Mouse (Mus musculus) brain, adult 2 months (tissue): Measurements from ENCODE around the gene Dpm1.

Experiments used
- DNase-seq: peaks from one replicate; pipeline ENCODE4 v3.0.0; 2011; ENCODE audit warnings: low read depth, low spot score

The Dpm1 gene

DNA sequence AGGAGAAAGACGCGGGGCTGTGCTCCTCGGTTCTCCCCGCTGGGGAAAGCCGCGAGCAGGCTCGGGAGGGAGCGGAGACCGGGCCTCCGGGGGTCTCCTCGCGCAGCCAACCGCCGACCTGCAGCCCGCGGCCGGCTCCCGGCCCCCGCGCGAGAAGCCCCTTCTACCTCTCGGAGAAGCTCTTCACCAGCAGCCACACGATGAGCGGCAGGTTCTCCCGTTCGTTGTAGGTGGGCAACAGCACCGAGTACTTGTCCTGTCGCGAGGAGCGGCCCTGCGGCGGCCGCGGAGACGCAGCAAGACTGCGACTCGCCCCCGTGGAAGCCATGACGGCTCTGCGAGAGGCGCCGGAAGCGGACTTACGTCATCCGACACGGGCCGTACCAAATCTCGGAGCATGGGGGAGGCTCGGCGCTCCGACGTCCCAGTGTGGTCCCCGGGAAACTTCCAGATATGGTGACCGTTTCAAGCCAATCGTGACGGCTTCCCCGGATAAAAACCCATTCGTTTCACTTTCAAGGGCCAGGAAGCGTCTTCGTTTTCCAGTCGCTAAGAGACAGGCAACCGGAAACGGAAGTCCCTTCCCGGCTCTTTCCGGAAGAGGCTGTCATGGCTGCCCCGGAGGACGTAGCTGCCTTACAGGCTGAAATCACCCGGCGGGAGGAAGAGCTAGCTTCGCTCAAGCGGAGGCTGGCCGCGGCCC lies at the start of gene Dpm1, which contains the start of the genes Gm20716 and Mocs3:
TSS of gene Dpm1 (minus strand) at position 566 of the 703 bp plus-strand sequence.
TSS of gene Gm20716 (minus strand) at position 339 of the 703 bp plus-strand sequence.
TSS of gene Mocs3 (plus strand) at position 597 of the 703 bp plus-strand sequence.
- DNase-seq, result peak; percentile 96

DNA sequence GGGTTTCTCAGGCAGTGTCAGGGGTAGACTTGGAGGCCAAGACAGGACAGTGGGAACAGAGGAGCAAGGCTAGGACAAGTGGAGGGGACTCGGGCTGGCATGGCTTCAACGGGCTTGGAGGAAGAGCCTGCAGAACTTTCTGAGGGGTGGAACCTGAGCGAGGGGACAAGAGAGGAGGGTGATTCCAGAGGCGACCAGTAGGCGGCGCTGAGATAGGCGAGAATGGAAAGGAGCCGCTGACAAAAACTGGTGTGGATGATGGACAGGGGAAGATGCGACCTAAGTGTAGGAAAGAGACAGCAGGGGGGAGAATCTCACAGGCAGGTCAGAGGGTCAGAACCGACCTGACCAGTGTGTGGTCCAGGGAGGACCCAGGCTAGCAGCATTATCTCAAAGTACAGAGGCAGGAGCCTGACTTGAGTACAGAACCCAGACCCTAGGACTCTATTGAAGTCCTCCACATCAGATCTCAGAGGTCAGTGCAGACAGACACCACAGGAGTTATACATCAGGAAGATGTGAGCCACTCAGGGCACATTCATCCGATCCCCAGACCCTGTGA lies 44.1 kb upstream of the Dpm1 start:
- peak; percentile 62 for DNase-seq

DNA sequence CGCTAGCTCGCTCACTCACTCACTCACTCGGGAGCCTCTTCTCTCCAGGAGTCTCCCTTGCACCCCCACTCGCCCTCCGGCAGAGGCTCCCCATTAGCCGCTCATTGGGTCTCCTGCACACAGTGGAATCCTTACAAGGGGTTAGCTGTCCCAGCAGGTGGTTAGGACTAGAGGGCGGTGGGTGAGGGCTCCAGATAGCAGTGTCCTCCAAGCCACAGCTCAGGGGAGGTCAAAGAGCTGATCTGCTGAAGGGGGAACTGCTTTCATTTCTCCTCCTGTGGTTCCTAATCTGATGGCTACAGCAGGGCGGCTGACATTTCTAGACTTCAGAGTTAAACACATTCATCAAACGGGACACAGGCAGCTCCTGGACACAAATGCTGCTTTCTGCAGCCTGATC lies 43.0 kb upstream of the Dpm1 start:
- no peak for DNase-seq

DNA sequence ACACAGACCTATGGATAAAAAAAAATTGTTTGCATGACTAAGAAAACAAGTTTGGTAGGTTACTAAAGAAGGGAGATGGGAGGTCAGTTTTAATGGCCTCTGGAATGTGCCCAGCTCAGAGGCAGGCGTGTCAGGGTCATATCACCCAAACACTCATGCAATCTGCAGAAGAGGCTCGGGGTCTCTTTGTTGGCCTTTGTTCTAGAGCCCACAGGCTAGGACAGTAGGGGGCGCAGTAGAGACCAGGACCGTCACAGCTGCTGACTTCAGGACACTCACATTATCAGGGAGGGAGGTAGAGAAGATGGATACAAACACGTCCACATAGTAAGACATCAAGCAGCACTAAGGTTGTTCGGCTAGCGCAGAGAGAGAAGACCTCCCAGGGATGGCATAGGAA lies 37.6 kb upstream of the Dpm1 start:
- no peak for DNase-seq

DNA sequence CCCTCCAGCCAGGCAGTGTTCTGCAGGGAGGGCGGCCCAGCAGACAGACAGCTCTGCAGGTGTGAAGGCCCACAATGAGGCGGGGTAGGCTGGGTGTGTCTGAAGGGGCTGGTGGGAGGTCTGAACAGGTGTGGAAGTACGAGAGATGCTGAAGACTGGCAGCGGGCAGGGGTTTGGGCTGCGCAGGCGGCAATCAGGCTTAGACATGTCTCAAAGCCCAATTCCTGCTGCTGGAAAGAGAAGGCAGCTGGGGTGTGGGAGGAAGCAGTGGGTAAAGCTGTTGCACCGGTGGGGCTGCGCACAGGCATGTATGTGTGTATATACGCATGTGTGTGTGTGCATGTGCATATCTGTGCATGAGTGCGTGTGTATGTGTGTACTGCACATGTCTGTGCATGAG lies 30.5 kb upstream of the Dpm1 start:
- peak; percentile 82 for DNase-seq

DNA sequence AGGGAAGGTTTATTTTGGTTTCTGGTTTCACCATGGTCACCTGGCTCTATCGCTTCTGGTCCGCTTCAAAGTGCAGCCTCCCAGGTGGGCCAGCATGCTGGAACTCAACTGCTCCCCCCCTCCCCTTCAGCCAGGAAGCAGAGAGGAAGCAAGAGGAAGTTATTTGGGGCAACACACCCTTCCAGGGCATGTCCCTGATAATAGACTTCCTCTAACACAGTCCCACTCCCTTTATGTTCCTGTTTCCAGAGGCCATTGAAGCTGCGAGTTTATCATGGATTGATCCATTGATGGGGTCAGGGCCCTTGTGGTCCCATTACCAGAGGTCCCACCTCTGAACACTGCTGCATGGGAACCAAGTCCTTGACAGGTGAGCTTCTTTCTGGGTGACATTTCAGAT lies 29.7 kb upstream of the Dpm1 start:
- DNase-seq, result no peak

DNA sequence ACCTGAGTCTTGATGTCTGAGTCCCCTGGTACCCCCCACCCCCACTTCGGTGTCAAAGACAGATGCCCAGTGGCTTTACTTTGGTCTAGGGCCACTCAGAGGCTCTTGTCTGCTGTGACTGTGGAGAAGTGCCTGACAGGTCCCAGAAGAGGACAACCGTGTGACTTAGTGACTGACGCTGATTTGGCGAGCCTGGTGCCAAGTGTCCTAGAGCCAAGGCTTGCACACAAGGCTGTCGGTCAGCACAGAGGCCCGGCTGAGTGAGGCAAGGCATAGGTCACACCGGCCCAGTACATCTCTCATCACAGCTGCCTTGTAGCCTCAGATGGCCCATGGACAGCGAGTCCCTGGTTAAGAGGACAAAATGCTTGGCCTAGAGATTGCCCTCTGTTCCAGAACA lies 28.7 kb upstream of the Dpm1 start:
- no peak for DNase-seq

DNA sequence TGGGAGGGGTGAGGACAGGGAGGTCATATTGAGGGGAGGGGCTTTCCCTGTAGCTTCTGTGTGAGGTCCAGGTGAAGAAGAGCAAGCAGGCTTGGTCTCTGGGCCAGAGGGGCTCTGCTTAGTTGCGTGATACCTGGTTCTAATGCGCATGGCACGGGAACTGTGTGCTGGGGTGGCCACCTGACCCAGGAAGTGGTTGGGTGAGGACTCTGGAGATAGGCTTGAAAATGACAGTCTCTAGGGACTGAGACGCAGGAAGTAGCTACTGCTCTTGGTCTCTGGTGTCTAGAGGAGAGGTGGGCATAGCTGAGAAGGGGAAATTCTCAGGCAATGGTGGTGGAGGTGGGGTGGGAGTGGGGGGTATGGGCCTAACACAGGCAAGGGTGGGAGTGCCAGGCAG lies 26.8 kb upstream of the Dpm1 start:
- DNase-seq, result no peak

DNA sequence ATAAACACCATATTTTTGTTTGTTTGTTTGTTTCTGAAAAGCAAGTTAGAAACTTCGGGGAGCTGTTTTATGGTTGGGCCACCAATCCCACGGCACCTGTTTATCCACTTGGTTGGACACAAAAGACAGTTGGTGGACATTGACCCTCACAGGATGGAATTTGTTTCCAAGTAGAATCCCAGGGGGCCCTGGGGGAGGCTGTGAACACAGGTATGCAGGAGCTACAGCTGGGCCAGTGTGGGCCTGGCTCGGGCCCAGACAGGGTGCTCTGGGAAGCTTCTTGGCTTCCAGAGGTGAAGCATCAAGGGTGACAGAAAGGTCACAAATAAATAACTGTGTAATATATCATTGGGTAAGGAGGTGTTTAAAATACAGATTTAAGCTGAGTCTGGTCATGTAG lies 26.1 kb upstream of the Dpm1 start:
- DNase-seq, result no peak

DNA sequence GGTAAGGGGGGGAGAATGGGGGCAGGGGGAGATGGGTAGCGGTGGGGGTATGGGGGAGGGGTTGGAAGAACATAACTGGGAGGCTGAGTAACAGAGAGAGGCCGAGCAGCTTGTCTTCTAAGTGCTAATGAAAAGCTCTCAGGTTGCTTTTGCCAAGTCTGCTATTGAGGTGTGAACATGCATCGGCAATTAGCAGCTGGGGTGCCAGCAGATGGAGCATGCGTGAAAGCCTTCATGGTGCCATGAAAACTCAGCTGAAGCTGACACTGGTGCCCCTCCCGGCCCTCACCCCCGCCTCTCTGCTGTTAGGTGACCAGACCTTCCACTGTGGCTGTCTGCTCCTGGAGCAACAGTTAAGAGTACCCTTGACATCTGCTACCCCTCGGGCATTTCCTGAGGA lies 23.4 kb upstream of the Dpm1 start:
- DNase-seq, result peak; percentile 73

DNA sequence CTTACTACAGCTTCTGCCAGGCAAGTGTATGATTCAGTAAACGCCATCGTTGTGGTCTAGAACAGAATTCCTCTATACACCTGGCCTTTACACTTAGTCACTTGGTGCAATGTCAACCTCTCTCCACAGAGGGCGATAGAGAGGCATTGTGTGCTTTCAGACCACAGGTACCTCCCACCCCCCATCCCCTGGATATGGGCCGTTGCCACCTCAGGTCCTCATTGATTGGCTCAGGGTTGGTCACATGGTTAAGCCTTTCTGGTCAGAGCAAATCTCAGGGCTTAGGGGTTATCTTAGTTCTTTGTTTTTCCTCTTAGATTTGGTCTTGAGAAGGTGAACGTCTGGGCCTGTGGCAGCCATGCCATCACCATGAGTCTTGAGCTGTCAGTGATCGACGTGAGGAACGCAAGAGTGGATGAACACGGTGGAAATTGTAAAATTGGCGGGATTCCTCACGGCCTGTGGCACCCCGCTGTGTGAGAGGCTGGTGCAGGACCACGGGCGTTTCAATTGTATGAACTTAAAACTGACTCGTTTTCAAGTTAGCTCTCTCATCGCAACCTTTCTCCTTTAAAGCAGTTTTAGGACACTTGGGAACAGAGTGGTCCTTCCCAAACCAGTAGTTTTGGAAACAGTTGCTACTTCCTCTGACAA lies 22.4 kb upstream of the Dpm1 start:
- peak; percentile 53 for DNase-seq

DNA sequence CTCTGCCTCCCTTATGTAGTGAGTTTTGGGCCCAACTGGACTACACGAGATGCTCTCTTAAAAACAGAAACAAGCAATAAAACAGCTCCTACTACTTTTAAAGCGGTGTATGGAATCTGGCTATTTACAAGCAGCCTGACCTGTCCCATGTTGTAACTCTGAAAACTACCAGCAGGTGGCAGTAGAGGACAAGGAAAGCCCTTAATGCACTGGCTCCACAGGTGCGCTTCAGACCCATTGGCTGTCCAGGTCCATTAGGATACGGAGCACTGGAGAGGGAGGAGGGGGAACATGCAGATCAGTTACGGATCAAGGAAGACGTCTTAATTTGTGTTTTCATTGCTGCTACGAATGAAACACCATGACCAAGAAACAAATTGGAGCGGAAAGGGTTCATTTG lies 19.9 kb upstream of the Dpm1 start:
- peak; percentile 91 for DNase-seq

DNA sequence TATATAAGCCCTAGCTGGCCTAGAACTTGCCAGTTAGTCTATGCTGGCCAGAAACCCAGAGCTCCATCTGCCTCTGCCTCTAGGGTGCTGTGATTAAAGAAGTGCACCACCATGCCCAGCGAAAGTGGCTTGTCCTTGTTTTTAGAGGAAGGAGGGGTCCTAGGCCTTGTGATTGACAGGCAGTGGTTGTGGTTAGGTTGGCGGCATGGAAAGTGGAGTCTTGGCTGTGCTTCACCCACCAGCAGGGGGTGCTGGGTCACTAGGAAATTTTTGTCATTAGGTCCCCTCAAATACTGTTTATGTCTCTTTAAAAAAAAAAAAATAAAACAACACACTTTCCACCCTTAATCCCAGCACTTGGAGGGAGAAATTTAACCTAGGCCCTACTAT lies 18.5 kb upstream of the Dpm1 start:
- DNase-seq, result peak; percentile 16

DNA sequence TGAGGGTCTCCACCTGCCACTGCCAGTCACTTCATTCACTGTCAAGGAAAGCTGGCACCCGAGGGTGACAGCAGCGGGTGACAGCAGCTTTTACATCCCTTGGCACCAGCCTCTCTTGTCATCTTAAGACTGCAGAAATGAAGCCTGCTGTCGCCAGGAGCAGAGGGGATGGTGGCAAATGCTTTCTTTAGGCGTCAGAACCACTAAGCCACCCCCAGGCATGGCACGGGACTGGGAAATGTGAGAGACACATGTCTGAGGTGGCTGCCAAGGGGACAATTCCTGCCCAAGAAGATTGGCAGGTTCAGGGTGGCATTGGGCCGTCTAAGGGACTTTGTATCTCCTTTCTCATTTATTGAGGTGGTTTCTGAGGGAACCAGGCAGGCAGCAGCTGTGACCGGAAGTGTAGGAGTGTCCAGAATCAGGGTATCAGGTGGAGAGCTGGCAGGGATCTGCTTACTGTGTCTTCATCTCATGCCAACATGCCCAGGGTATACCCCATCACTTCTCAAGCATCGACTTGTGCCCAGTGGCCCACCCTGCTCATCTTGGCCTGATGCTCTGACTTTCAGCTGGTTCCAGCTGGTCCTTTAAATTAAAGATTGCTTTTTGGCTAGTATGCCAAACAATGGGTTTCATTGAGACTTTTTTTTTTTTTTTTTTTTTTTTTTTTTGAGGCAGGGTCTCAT lies 17.9 kb upstream of the Dpm1 start:
- no peak for DNase-seq

DNA sequence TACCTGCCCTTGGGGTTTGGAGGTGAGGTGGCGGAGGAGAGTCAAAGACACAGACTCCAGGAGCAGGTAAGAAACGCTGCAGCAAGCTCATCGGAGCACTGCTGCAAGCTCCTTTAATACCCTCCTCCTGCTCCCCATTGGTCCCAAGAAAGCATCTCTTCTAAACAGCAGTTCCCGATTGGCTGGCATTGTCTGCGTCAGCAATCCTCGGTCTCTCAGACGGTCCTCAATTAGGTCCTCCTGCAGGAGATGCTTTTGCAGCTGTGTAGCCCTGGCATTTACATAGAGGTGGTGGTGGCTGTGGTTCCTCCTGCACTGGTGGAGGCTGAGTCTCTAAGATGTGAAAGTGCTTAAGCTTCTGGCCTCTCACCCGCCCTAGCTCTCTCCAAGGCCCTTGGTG lies 15.2 kb upstream of the Dpm1 start:
- DNase-seq, result peak; percentile 54

DNA sequence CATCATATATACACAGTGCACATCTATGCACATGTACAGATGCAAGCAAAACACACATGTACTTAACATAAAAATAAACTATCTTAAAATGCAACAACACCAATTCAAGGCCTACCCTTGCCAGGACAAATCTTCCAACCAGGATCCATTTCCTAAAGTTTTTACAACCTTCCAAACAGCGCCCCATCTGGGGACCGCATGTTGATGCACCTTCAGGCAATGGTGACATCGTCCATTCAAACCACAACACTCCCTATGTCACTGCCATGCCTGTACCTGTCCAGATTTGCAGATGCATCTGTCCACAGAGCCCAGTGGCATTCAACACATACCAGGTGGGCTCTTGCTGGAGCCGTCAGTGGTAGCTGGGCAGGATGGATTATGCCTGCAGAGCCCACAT lies 12.9 kb upstream of the Dpm1 start:
- no peak for DNase-seq

DNA sequence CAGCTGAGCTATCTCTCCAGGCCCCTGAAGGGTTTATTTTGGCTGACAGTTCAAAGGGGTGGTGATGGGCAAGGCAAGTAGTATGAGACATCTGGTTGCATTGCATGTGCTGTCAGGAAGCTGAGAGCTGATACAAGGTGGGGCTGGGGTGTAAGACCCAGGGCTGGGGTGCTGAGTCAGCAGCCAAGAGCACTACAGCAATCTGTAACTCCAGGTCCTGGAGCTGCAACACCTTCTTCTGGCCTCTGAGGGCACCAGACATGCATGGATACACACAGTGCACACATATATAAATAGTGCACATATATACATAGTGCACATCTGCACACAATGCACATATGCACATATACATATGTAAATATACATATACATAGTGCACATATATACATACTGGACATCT lies 12.4 kb upstream of the Dpm1 start:
- no peak for DNase-seq

DNA sequence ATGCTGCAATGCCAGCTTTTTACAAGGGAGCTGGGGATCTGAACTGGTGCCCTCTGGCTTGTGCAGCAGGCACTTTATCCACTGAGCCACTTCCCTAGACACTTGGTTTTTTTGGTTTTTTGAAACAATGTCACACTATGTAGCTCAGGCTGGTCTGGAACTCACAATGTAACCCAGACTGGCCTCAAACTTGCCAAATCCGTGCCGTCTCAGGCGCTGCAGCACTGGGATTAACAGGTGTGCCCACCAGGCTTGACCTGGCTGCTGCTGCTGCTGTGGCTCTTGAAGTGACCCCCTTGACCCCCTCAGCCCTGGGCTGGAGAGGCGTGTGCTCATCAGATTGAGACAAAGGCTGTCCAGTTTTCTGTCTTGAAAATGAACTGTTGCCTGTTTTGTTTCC lies 7.9 kb upstream of the Dpm1 start:
- no peak for DNase-seq

DNA sequence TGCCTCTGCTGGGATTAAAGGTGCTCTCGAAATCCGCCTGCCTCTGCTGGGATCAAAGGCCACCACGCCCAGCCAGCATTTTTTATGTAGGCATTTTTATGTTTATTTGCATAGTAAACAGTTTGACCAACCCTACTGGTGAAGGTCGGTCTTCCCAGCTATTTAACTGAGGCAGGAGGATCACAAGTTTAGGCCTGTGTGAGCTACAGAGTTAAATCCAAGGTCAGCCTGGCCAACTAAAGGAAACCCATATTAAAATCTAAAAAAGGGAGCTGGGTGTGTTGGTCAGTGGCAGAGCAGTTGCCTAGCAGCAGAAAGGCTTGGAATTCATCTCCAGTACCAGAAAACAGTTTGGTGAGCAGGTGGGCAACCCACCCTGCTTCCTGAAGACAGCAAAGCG lies 2.9 kb upstream of the Dpm1 start:
- DNase-seq, result no peak

DNA sequence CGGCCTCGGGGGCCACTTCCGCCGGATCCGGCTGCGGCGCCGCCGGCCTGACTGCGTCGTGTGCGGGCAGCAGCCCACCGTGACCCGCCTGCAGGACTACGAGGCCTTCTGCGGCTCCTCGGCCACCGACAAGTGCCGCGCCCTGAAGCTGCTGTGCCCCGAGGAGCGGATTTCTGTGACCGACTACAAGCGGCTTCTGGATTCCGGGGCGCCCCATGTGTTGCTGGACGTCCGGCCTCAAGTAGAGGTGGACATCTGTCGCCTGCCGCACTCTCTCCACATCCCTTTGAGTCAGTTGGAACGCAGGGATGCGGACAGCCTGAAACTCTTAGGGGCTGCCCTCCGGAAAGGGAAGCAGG lies 1.1 kb upstream of the Dpm1 start:
- DNase-seq, result no peak

DNA sequence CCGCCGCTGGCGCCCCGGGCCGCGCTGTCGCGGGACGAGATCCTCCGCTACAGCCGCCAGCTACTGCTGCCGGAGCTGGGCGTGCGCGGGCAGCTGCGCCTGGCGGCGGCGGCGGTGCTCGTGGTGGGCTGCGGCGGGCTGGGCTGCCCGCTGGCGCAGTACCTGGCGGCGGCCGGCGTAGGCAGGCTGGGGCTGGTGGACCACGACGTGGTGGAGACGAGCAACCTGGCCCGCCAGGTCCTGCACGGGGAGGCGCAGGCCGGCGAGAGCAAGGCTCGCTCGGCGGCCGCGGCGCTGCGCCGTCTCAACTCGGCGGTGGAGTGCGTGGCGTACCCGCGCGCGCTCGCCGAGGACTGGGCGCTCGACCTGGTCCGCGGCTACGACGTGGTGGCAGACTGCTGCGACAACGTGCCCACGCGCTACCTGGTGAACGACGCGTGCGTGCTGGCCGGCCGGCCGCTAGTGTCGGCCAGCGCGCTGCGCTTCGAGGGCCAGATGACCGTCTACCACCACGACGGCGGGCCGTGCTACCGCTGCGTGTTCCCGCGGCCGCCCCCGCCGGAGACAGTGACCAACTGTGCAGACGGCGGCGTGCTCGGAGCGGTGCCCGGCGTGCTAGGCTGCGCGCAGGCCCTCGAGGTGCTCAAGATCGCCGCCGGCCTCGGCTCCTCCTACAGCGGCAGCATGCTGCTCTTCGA lies 531 bp upstream of the Dpm1 start:
- peak; percentile 54 for DNase-seq
